Mouse (Mus musculus) limb, embryonic 11.5 days (tissue): Measurements from ENCODE around the gene Spon1. TPM values are rescaled to one million over a fixed set of nuclear protein-coding genes. Genes with fewer than 3 reads are reported as not detected.

ENCODE experiments used
- ATAC-seq: fragments of 200-750 bp; cut with Nextera tagmentation; 2 replicates; pipeline ENCODE4 v1.8.0; 2017; ENCODE audit warnings: low read depth; ENCODE audit not compliant: insufficient number of reproducible peaks, low FRiP score, low TSS enrichment
- DNase-seq: peaks from one replicate; pipeline ENCODE4 v3.0.0-alpha.2; 2015; ENCODE audit warnings: low spot score
- H3K27ac ChIP-seq: fragments of 300-500 bp; sonication (generic); replicated peaks from 2 replicates; pipeline ENCODE4 v1.5.1; 2014; ENCODE audit warnings: low read depth, mild to moderate bottlenecking, low read length
- H3K27me3 ChIP-seq: fragments of 300-500 bp; sonication (generic); 2 replicates; pipeline ENCODE4 v1.6.1; 2014; ENCODE audit warnings: mild to moderate bottlenecking, low read length, mixed read lengths; ENCODE audit not compliant: control insufficient read depth, insufficient read depth
- H3K36me3 ChIP-seq: fragments of 300-500 bp; sonication (generic); 2 replicates; pipeline ENCODE4 v1.6.1; 2014; ENCODE audit warnings: mild to moderate bottlenecking, low read length, moderate library complexity, mixed read lengths; ENCODE audit not compliant: control insufficient read depth, insufficient read depth
- H3K4me1 ChIP-seq: fragments of 300-500 bp; sonication (generic); 2 replicates; pipeline ENCODE4 v1.6.1; 2014; ENCODE audit warnings: low read length, mixed read lengths; ENCODE audit not compliant: control insufficient read depth, insufficient read depth
- H3K4me2 ChIP-seq: fragments of 300-500 bp; sonication (generic); 2 replicates; pipeline ENCODE4 v1.6.1; 2014; ENCODE audit warnings: low read depth, mild to moderate bottlenecking, moderate library complexity; ENCODE audit not compliant: severe bottlenecking
- H3K4me3 ChIP-seq: fragments of 300-500 bp; sonication (generic); 2 replicates; pipeline ENCODE4 v1.5.1; 2014; ENCODE audit warnings: low read depth, low read length
- H3K9ac ChIP-seq: fragments of 300-500 bp; sonication (generic); 2 replicates; pipeline ENCODE4 v1.6.1; 2014; ENCODE audit warnings: mild to moderate bottlenecking, low read length
- H3K9me3 ChIP-seq: fragments of 300-500 bp; sonication (generic); 2 replicates; pipeline ENCODE4 v1.6.1; 2016; ENCODE audit warnings: low read length; ENCODE audit not compliant: control insufficient read depth
- WGBS: fragments of 180-500 bp; shearing (Covaris S2); extraction: QIAGEN DNeasy Blood & Tissue Kit; methylation state at CpG from one replicate; pipeline ENCODE4 v1.1.7; 2014; 5-methylcytosine and 5-hydroxymethylcytosine counted together
- polyA plus RNA-seq: library from polyadenylated mRNA; unstranded; fragments of >200 nt; fragmentation: Nextera tagmentation; extraction: Ambion mirVana; gene quantifications from 2 replicates; pipeline ENCODE4 v1.2.1, GENCODE M21; 2014

Spon1 gene
- polyA plus RNA-seq, 1 experiment from 2014 or later = 3.8 TPM

DNA sequence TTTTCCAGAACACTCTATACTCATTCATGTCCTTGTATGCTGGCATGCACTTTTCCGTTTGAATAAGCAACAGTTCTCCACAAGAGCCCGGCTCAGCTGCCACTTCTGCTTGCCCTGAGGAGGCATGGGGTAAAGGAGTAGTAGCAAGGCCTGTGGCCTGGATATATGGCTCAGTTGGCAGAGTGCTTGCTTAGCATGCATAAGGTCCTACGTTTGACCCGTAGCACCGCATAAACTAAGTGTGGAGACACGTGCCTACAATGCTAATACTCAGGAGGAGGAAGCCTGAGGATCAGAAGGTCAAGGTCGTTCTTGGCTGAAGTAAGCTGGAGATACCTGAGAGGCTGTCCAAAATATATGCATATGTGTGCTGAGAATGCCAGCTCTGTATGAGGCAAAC lies 185.1 kb downstream of the Spon1 start:
- no peak for DNase-seq
- 87% methylated on average over 7 of the region's 7 CpGs for WGBS
- Histone ChIP-seq H3K36me3 (no peaks in the 10 kb centered on the region), H3K27ac (no peak overlapping the region), H3K4me3 (no peak overlapping the region), H3K27me3 (no peaks in the 10 kb centered on the region), H3K9me3 (no peaks in the 10 kb centered on the region), H3K4me2 (no peak overlapping the region), H3K4me1 (no peaks in the 10 kb centered on the region), H3K9ac (no peak overlapping the region)
- no peak for ATAC-seq

DNA sequence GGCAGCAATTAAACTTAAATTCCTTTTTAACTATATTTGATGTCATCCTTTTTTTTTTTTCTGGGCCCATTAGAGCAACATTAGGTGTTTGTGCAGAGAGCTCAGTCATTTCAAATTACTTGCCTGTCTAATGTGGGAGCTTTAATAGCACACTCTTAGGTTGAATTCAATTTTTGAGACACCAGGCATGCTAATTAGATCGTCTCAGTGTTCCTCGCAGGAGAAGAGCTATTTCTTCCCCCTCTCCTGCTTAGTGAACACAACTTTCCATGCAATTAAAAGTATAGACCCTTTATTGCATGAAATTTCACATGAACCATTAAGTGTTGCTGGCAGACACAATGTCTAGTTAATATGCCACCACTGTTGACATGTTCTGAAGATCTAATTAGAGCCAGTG lies 189.6 kb downstream of the Spon1 start:
- H3K4me3 ChIP-seq = no peak overlapping the region
- H3K27ac ChIP-seq = no peak overlapping the region
- no peak overlapping the region for H3K9ac ChIP-seq
- no peaks in the 10 kb centered on the region for H3K27me3 ChIP-seq
- H3K4me2 ChIP-seq = no peak overlapping the region
- 78% methylated on average over 2 of the region's 2 CpGs for WGBS
- H3K4me1 ChIP-seq = no peaks in the 10 kb centered on the region
- ATAC-seq = no peak
- H3K9me3 ChIP-seq = no peaks in the 10 kb centered on the region
- DNase-seq = no peak
- H3K36me3 ChIP-seq = no peaks in the 10 kb centered on the region

GRCm38 (mm10) chr7:113960841-113961499 lies 195.2 kb downstream of the Spon1 start:
- H3K27ac ChIP-seq = no peak overlapping the region
- no peak overlapping the region for H3K4me2 ChIP-seq
- no peaks in the 10 kb centered on the region for H3K9me3 ChIP-seq
- no peaks in the 10 kb centered on the region for H3K27me3 ChIP-seq
- no peaks in the 10 kb centered on the region for H3K4me1 ChIP-seq
- WGBS = 84% methylated on average over 9 of the region's 9 CpGs
- no peak overlapping the region for H3K4me3 ChIP-seq
- no peak for ATAC-seq
- DNase-seq = no peak
- H3K9ac ChIP-seq = no peak overlapping the region
- H3K36me3 ChIP-seq = no peaks in the 10 kb centered on the region

DNA sequence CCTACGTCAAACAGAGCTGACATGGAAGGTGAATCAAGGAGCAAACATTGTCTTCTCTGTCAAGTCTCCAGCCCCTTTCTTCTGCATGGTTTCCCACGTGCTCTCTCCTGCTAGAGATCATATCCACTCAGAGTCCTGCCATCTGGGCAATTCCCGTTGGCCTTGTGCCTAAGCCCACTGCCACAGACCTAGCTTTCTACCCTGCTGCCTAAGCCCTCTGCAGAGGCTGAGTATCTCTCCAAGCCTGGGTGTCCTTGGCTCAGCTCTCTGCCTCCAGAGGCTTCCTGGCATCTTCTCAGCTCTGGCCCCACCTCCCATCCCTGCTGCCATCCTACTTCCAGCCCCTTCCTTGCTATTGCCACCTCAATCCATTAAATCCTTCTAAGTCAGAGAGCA lies 195.7 kb downstream of the Spon1 start:
- H3K4me3 ChIP-seq = no peak overlapping the region
- no peak overlapping the region for H3K9ac ChIP-seq
- WGBS = 77% methylated on average over 3 of the region's 3 CpGs

DNA sequence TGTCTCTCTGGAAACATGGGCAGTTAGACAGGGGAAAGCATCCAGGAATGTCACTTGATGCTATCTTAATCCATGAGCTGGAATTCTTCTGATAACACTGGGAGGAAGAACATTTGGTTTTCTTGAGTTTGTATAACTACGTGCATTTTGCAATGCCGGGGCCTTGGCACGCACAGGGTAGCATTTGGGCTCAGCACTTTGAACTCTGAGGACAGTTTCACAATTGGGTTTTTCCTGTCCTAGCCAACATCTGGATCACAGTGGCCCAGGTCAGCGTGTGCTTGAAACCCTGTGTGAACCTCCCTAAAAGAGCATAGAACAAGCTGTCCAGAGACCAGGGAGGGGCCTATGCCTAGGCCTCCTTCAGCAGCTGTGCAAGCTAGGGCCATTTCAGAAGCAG lies 196.3 kb downstream of the Spon1 start:
- no peaks in the 10 kb centered on the region for H3K36me3 ChIP-seq
- H3K9me3 ChIP-seq = no peaks in the 10 kb centered on the region
- no peak overlapping the region for H3K4me3 ChIP-seq
- H3K27me3 ChIP-seq = no peaks in the 10 kb centered on the region
- no peak overlapping the region for H3K27ac ChIP-seq
- no peaks in the 10 kb centered on the region for H3K4me1 ChIP-seq
- 83% methylated on average over 4 of the region's 4 CpGs for WGBS
- no peak overlapping the region for H3K9ac ChIP-seq
- H3K4me2 ChIP-seq = no peak overlapping the region
- DNase-seq = no peak
- no peak for ATAC-seq

More for the DNA sequence above, 195.7 kb downstream of the Spon1 start:
- Histone ChIP-seq H3K36me3 (no peaks in the 10 kb centered on the region), H3K4me2 (no peak overlapping the region), H3K4me1 (no peaks in the 10 kb centered on the region), H3K27ac (no peak overlapping the region), H3K9me3 (no peaks in the 10 kb centered on the region), H3K27me3 (no peaks in the 10 kb centered on the region)
- DNase-seq (no peak), ATAC-seq (no peak)

GRCm38 (mm10) chr7:113963766-113964165 lies 198.0 kb downstream of the Spon1 start:
- Histone ChIP-seq H3K4me2 (no peak overlapping the region), H3K9ac (no peak overlapping the region), H3K9me3 (no peaks in the 10 kb centered on the region), H3K27me3 (no peaks in the 10 kb centered on the region), H3K36me3 (no peaks in the 10 kb centered on the region), H3K27ac (no peak overlapping the region), H3K4me3 (no peak overlapping the region), H3K4me1 (no peaks in the 10 kb centered on the region)
- 31% methylated on average over 4 of the region's 4 CpGs for WGBS
- no peak for DNase-seq
- ATAC-seq = no peak

DNA sequence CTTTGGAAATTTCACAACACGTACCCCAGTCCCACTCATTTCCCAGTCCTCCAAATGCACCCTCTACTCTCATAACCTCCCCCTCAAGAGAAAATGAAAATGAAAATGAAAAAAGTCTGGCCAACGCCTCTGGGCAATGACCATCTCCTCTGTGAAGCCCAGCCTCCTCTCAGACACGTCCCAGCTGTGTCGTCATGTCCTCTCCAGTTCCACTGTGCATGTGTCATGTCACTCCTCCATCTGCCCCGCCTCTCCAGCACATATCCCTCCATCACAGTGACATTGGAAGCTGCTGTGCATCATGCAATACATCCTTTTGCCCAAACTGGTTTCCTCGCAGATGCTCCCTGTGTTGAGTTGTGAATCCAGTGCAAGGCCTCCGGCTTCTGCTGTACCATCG lies 199.8 kb downstream of the Spon1 start:
- no peak overlapping the region for H3K4me2 ChIP-seq
- ATAC-seq = no peak
- no peak for DNase-seq
- H3K27me3 ChIP-seq = no peaks in the 10 kb centered on the region
- no peak overlapping the region for H3K9ac ChIP-seq
- no peaks in the 10 kb centered on the region for H3K36me3 ChIP-seq
- H3K9me3 ChIP-seq = no peaks in the 10 kb centered on the region
- no peak overlapping the region for H3K27ac ChIP-seq
- WGBS = 91% methylated on average over 8 of the region's 8 CpGs
- H3K4me1 ChIP-seq = no peaks in the 10 kb centered on the region
- no peak overlapping the region for H3K4me3 ChIP-seq

DNA sequence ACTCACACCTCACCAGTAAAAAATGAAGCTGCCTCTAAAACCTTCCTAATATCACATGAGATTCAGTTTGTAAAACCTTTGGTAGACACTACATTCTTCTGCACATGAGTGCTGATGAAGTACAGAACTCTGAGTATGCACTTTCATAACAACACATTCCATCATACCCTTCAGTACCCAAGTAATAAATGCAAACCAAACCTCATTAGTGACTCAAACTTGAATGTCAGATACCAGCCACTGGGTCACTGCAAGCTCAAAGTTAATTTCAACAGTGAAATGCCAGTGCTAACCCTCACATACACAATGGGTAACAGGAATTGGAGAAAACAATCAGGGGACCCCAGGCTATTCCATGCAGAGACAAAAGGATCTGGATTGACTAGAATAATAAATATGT lies 203.4 kb downstream of the Spon1 start:
- no peaks in the 10 kb centered on the region for H3K27me3 ChIP-seq
- no peaks in the 10 kb centered on the region for H3K36me3 ChIP-seq
- no peak overlapping the region for H3K9ac ChIP-seq
- ATAC-seq (no peak), DNase-seq (no peak)
- H3K4me3 ChIP-seq = no peak overlapping the region
- H3K4me1 ChIP-seq = no peaks in the 10 kb centered on the region
- no peaks in the 10 kb centered on the region; the same call in 1 of the 2 replicates for H3K9me3 ChIP-seq
- H3K27ac ChIP-seq = no peak overlapping the region
- H3K4me2 ChIP-seq = no peak overlapping the region

- no peaks in the 10 kb centered on the region for H3K27me3 ChIP-seq
- ATAC-seq (no peak), DNase-seq (no peak)
- no peaks in the 10 kb centered on the region for H3K4me1 ChIP-seq
- no peak overlapping the region for H3K9ac ChIP-seq
- H3K36me3 ChIP-seq = no peaks in the 10 kb centered on the region
- 92% methylated on average over 4 of the region's 4 CpGs for WGBS
- H3K9me3 ChIP-seq = no peaks in the 10 kb centered on the region; the same call in 1 of the 2 replicates
- no peak overlapping the region for H3K27ac ChIP-seq
- H3K4me2 ChIP-seq = no peak overlapping the region
- H3K4me3 ChIP-seq = no peak overlapping the region
Observed at GRCm38 (mm10) chr7:113972536-113972935, 206.7 kb downstream of the Spon1 start.
